Mouse (Mus musculus) heart, postnatal 4 days (tissue): ENCODE data around the gene Cat. TPM values are rescaled to one million over a fixed set of nuclear protein-coding genes. Genes with fewer than 3 reads are reported as not detected.
A peak's percentile ranks its signal among the peaks of the same experiment; 100 is the strongest.

Experiments
- DNase-seq: peaks from one replicate; pipeline ENCODE4 v3.0.0; 2021
- total RNA-seq, 2 experiments: library from RNA; stranded (reverse); gene quantifications; 2 replicates each; pipeline ENCODE4 v1.2.3; 2021

The Cat gene
- total RNA-seq, 2 experiments from 2014 or later, result 121 to 134 TPM

DNA sequence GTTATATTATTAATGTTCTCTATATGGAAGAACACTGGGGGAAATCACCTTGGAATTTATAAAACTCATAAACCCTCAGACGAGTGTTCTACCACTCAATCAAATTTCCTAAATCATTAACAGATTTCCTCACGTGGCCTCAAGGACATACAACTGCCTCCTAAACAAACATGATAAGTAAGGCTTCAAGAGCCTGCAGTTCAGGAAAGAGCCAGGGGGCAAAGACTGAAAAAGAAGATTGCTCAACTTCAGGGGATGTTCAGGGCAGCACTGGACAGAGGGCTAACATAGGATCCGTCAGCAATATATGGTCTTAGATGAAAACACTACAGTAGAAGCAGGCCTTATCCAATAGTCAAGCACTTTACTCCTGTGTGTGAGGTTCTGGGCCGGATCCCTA is 7.5 kb downstream of the Cat start:
- DNase-seq, result no peak

DNA sequence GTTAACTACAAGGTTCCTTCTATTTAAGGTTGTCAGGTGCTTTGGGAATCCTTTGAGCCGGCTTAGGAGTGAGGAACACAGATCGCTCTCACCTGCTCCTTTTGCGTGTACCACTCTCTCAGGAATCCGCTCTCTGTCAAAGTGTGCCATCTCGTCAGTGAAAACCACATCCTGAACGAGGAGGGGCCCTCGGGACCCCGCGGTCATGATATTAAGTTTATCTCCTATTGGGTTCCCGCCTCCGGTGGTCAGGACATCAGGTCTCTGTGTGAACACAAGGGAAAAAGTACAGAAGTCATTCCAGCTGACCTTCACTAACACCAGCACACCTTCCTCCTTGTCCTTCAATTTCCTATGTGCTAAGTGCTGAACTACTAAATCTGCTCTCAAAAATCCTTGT is 8.3 kb downstream of the Cat start:
- no peak for DNase-seq

DNA sequence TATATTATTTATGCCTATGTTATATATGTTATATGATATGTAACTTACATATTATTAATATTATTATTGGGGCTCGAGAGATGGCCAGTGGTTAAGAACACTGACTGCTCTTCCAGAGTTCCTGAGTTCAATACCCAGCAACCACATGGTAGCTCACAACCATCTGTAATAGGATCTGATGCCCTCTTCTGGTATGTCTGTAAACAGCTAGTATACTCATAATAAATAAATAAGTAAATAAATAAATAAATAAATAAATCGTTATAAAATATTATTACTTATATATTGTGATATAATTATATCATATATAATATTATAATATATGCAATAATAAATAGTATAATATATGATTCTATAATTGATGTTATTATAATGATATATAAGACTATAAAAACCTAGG is 8.8 kb downstream of the Cat start:
- DNase-seq, result no peak

DNA sequence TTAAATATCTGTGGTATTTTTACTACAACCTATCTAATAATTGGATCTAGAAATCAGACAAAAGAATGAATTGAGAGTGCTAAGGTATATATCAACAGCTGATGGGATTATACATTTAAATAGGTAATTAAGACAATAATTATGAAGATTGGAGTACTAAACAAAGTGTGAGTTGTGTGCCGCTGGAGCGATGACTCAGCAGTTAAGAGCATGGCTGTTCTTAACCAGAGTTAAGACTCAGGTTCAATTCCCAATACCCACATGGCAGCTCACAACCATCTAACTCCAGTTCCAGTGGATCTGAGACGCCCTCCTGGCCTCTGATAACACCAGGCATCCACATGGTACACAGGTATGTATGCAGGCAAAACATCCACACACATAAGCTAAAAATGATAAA is 11.6 kb downstream of the Cat start:
- no peak for DNase-seq

DNA sequence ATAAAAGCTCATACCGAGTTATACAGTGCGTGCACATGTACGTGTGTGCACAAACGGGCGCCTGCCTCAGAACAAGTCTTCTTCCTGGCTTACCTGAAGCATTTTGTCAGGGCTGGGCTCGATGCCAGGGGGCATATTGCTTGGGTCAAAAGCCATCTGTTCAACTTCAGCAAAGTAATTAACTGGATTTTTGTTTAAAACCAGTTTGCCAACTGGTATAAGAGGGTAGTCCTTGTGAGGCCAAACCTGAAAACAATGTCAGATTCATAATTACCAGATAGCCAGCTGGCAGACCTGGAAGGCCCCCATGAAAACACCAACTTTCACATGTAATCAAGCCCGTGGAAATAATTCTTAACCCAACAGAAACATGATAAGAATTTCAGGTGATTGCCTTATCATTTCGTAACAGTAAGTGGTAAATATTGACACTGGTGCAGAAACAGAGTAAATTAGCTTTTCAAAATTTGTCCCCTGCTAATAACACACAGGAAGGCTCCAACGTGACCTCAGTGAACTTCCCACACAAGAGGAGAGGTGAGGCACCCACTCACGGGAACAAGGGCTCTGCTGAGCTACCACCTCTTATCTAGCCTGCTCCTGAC is 17.9 kb downstream of the Cat start:
- no peak for DNase-seq

DNA sequence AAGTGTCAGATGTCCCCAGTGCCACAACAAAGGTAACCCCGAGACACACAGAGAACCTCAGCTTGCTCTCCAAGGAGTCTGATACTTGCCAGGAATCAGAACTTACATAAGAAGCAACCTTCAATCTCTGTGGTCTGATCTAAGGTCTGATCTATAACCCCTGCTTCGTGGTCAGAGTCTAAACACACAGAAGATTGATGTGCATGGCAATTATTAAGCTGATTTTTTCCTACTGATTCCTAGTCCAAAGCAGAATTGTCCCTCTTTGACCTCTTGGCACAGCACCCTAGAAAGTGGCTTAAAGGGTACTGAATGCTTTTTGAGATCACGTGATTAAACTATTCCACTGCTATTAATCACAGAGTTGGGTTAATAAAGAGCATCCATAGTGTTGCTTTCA is 18.7 kb downstream of the Cat start:
- DNase-seq, result no peak

DNA sequence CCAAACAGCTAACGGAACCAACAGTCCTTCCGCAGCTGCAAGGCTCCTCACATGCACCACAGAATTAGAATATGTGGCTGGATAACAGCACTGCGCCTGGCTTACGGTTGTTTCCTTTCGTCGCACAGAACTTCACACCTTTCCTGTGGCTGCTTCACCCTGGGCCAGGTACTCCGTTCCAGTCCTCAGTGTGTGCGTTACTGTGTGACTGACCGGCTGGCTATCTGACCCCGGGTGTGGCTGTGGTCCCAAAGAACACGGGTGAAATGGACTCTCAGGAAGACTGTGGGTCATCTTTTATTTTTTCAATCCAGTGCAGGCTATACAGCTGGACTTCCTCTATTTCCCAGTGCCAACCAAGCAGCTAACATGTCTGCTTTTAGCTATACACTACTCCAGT is 19.5 kb downstream of the Cat start:
- no peak for DNase-seq

DNA sequence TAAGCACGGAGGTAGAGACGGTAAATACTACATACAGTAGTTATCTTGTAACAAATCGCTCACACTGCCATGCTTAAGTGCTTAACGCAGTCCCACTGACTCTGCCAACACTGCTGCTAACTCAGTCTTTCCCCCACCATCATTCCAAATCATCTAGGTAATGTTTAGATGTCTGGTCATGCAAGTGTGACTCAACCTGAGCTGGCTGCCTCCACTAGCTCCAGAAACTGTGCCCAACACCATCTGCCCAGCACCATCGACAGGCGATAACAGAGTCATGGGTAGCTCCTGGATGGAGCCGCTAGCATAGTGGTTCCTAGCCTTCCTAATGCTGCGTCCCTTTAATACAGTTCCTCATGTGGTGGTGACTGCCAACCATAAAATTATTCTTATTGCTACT is 20.4 kb downstream of the Cat start:
- DNase-seq, result no peak

DNA sequence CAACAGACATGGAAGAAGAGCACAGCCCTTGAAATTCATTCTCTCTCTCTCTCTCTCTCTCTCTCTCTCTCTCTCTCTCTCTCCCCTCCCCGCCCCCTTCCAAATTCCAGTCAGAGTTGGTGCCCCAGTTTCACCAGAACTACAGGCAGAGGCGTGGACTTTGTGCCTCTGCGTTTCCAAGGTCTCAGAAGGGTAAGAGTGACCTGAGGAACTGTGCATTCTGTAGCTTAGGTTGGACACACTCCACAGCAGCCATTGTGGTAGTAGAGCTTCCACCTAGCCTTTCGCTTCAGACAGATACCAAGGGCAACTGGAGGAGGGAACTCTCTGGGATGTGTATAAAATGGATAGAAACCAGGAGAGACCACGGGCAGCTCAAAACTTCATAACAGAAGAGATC is 22.2 kb downstream of the Cat start:
- DNase-seq, result no peak

DNA sequence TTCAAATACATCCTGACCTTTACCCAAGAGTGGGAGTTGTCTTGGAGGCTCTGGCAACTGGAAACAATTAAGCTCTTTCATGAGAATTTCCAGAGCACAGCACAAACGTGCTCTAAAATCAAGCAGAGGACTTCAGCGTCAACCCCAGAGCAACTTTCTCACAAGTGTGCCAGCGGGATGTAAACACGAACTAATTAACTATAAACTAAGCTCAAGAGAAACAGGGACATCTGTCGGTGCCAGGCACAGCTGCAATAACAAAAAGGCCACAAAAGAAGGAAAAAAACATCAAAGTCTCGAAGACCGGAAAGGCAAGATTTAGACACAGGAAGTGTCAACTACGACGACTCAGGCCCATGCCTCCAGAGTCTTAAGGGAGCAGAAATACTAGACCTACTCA is 23.2 kb downstream of the Cat start:
- DNase-seq, result no peak

DNA sequence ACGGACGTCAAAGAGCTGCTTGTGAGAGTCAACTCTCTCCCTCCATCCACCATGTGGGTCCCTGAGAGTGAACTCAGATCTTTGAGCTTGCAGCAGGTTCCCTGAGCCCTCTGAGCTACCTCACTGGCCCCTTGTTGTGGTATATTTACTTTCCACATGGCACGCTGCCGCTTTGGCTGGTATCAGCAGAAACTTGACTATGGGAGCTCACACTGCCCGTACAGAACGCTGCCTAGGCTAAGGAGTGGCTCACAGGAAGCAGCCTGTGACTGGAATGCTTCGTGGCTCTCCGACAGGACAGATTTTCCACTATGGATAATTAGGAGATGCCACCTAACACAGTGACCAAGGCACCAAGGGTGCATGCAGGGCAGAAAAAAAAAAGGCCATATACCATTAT is 23.8 kb downstream of the Cat start:
- no peak for DNase-seq

DNA sequence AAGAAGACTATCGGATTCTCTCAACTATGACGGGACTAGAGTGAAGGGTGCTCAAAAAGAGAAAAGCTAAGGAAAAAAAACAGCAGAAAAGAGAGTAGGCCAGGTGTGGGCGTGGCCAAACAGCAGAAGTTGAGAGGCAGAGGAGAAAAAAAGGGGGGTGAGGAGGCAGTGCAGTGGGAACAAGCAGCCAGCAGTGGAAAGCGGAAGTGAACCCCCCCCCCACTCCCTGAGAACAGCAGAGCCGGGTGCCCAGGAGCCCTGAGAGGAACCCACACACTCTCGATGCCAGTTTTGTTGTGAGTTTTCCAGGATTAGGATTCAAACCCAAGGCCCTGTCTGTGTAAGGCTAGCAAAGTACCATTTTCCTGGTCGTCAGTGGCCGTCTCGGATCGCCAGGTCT is 25.9 kb downstream of the Cat start:
- DNase-seq, result no peak

DNA sequence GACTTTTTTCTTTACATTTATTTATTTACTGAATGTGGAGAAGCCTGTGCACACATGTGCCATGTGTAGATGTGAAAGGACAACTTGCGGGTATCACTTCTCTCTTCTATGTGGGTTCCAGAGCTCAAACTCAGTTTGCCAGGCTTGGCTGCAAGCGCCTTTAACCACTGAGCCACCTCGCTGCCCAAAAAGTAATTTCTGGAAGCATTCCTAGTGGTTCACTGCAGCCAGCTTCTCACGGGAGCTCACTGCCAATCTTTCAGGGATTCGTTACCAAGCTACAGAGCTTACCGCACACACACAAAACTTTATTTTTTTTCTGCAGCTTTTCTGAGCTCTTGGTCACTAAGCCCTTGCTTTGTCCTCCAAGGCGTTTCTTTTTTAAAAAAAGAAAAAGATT is 27.3 kb downstream of the Cat start:
- peak; percentile 20 for DNase-seq

DNA sequence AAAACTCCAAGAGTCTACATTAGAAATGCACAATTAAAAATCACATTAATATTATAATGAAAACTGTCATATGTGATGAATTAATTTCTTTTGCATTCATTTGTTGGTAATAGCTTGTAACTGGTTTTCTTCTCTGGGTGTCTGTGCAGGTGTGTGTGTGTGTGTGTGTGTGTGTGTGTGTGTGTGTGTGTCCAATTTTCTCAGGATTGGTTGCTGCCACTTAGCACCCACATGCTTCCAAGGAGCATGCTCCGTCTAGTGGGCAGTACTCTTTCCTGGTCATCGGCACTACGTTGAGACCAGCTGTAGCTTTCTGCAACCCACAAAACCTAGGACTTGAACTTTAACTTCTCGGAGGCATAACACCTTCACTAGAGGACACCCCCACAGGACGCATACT is 27.9 kb downstream of the Cat start:
- no peak for DNase-seq

DNA sequence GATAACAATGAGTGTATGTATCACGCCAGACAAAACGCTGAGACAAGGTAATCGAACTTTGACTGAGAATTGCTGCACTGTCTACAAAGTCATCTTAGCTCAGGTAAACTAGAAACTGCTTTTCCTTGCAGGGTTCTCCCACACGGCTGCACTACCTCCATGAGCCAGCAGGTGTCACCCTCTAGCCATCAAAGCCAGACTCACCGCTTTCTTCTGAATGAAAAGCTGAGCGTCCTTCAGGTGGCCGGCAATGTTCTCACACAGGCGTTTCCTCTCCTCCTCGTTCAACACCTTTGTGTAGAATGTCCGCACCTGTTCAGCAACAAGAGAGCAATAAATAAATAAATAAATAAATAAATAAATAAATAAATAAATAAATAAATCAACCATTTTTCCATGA is 28.3 kb downstream of the Cat start:
- DNase-seq, result peak; percentile 88

DNA sequence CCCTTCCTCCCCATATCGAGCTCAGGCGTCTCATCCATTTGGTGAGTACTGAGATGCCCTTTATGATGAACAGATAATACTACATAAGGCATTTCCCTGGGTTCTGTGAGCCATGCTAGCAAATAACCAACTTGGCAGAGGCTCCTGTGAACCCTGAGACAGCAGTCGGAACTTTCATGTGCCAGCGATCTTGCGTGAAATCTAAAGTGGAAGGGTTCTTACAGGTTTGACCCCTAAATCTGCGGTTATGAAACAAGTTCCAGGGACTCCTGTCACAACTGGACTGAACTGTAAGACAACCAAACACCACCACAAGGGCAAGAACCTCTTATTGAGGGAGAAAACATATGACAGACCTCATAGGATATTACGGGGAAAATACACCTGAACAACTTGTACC is 29.2 kb downstream of the Cat start:
- no peak for DNase-seq

DNA sequence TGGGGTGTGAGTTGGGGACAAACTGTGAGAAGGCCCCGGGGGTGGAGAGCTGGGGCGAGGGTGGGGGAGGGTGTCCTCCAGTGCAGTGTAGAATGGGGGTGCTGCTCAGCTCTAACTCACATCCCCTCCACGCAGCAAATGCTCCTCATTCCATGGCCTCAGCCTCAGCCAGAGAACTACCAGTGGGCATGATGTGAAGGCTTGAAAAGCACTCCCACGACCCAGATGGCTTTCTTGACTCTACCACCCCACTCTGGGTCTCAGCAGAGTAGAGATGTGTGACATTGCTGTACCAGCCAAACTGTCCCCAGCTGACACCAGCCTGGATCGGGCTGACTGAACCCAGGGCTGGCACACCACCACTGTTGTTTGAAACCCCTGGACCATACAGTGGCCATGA is 32.4 kb downstream of the Cat start:
- no peak for DNase-seq

DNA sequence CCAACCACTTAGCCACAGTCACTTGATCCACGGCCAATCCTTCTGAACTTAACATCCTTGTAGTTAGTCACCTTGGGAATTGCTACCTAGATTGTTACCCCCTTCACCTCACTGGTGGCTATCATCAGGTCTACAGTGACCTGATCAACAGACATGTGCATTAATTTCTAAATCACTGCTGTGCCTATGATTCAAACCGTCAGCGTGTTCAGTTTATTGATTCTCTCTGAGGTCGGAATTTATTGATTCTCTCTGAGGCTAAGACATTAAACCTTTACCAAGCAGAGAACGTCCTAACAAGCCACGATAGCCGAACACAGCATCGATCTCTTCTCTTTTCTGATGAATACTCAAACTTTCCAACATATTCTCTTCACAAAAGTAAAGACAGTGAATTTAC is 34.7 kb downstream of the Cat start:
- DNase-seq, result no peak

DNA sequence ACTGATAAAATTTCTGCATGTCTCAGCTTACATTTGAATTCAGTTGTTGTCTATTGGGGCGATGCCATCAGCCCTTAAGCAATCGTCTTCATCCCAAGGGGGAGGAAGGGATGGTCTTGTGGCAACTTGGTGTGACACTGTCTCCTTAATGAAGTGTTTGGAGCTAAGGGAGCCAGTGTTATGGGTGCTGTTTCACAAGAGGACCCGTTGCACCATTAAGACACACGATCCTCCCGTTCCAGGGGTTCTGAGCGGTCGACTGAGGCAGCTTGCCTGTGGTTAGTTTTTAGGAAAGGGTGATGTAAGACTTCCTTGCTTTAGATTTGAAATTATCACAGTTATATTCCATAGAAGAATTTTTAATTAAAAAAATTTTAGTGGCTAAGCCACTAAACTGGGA is 35.1 kb downstream of the Cat start:
- DNase-seq, result no peak

DNA sequence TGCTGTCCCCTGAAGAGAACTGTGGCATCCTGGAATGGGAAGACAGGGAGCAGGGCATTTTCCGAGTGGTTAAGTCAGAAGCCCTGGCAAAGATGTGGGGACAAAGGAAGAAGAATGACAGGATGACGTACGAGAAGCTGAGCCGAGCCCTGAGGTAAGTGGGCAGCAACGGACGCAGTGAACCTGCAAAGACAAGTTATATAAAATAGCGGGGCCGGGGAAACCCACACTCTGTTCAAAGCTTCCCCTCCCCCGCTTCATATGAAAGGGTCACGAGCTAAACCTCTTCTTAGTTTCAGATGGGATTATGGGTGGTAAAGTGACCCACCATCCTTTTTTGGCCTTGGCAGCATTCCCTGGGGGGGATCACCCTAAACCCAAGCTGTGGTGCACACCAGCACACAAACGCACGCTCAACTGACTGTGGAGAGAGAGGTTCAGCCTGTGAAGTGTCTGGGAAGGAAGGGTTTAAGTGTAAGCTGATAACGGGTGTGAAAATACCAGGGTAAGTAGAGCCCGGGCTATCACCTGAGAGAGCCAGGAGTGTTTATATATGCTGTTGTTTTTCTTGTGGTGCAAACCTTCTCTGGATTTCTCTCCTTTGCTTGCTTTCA is 35.9 kb downstream of the Cat start:
- DNase-seq, result no peak

DNA sequence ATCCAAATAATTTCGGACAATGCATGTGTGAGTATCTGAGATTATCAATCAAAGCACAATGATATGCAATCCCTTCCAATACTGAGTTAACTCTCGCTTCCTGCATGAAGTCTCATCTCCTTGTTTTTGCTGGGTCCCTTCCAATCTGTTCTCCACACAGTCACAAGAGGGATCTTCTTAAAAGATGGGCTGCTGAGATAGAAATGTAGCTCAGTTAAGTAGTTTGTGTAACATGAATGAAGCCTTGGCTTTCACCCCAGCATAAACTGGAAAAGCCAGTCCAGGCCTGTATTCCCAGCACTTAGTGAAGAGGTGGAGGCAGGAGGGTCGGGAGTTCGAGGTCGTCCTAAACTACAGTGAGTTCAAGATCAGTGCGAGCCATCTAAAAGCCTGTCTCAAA is 38.6 kb downstream of the Cat start:
- DNase-seq, result no peak

DNA sequence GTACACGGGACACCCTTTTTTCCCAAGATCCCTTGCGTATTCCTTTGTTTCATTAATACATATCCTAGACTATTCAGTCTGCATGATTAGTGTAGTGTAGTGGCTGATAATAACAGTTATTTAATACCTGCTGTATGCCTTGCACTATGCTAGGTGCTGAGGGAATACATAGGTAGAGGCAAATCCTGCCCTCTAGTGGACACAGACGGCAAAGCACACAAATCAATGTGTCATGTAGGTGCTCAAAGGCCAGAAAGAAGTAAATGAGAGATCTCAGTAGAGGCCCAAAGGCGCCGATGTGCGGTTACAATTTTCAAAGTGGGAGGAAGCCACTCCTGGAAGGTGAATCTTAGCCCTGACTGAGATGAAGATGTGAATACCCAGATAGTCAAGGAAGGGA is 39.2 kb downstream of the Cat start:
- DNase-seq, result peak; percentile 53

DNA sequence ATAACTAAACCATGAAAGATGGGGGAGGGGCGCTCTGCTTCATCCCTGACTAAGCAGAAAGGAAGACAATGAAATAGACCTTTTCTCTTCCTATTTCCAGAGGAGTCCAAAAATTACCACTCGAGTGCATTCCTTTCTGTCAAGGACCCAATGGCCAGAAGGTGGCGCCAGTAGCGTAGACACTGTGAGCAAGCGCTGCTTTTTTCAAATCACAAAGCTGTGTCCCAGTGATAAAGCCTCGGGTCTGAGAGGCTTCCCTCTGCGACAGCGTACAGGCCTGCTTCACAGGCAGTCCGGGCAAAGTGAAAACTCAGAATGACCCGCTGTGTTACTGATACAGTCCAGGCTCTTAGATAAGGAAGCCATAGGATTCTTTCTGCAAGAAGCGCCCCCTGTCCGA is 45.2 kb downstream of the Cat start:
- peak; percentile 88 for DNase-seq

DNA sequence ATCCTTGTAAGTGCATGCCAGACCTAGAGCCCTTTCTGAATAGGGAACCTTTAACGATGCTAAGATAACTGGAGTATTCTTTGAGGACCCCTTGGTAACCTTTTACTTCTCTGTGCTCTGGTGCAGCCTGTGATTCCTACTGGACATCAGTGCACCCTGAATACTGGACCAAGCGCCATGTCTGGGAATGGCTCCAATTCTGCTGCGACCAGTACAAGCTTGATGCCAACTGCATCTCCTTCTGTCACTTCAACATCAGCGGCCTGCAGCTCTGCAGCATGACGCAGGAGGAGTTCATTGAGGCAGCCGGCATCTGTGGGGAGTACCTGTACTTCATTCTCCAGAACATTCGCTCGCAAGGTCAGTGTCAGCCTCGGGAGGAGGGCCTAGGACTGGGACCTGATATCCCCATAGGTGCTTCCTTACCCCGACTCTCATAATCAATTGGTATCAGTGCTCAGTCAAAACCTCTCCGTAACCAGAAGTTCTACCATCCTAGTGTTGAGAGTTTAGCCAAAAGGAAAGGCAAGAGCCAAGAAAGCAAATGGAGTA is 45.8 kb downstream of the Cat start:
- no peak for DNase-seq

DNA sequence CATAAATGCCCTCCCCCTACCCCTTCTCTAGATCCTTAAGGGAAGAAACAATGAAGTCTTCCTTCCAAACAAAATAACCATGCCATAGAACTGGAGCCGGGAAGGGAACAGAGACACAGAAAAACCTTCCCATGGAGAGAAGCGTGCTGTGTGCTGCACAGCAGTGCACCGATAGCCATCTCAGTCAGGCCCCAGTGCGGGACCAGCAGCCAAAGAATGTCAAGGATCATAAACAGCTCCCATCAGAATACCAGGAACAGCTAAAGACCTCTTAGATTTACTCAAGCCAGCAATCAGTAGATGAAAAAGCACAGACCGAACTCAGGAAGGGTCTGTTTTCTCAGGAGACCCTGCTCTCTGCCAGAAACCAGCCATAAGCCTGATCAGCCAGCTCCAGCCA is 48.4 kb downstream of the Cat start:
- DNase-seq, result no peak
